Mouse (Mus musculus): ENCODE data around the gene Slc35d3. TPM values are rescaled to one million over a fixed set of nuclear protein-coding genes. Genes with fewer than 3 reads are reported as not detected.

Slc35d3 gene
- total and polyA plus RNA-seq, 3 experiments = not detected

GRCm38 (mm10) chr10:19886249-19886648, 35.0 kb upstream of the Slc35d3 start (continued):
- peak in 1 of 2 experiments; percentile 71; a peak in 1 of 4 replicates for TF ChIP-seq USF2 (IDR thresholded peaks at IDR 0.05; ENCODE audit: borderline replicate concordance in 1 of 2, insufficient read depth in 1 of 2, low read depth in 1 of 2, low read length in 2 of 2)
- no peak; the same call in 1 of the 2 replicates for TF ChIP-seq MAZ (IDR thresholded peaks at IDR 0.05; ENCODE audit: low read depth, low read length)
- TF ChIP-seq NELFE (IDR thresholded peaks at IDR 0.05; ENCODE audit: low read depth, low read length) = peak; percentile 60
- no peak for TF ChIP-seq POLR2AphosphoS5 (IDR thresholded peaks at IDR 0.05; ENCODE audit: borderline replicate concordance, low read depth, low read length)
- TF ChIP-seq RCOR1 (IDR thresholded peaks at IDR 0.05; ENCODE audit: low read depth, low read length) = peak; percentile 90
- peak; percentile 96 for TF ChIP-seq TCF12 (IDR thresholded peaks at IDR 0.05; ENCODE audit: low read depth, low read length)
- no peak for TF ChIP-seq GABPA (IDR thresholded peaks at IDR 0.05; ENCODE audit: low read depth, low read length)
- peak; percentile 81 for TF ChIP-seq MAX (IDR thresholded peaks at IDR 0.05; ENCODE audit: low read length)
- TF ChIP-seq ELF1 (IDR thresholded peaks at IDR 0.05; ENCODE audit: low read depth, low read length) = peak; percentile 63; the same call in 1 of the 2 replicates
- peak; percentile 49; the same call in 1 of the 2 replicates for TF ChIP-seq ZMIZ1 (IDR thresholded peaks at IDR 0.05; ENCODE audit: low read depth, low read length)
- no peak; the same call in 1 of the 2 replicates for TF ChIP-seq JUND (IDR thresholded peaks at IDR 0.05; ENCODE audit: low read depth, low read length)
- peak; percentile 95 for TF ChIP-seq USF1 (IDR thresholded peaks at IDR 0.05; ENCODE audit: low read depth, low read length)
- TF ChIP-seq UBTF (IDR thresholded peaks at IDR 0.05; ENCODE audit: borderline replicate concordance, insufficient read depth, low read depth, low read length) = no peak
- no peak for TF ChIP-seq SMC3 (IDR thresholded peaks at IDR 0.05; ENCODE audit: low read depth, low read length)
- peak; percentile 97 for TF ChIP-seq ETS1 (IDR thresholded peaks at IDR 0.05; ENCODE audit: low read depth, low read length)
- peak; percentile 90 for TF ChIP-seq TBP (IDR thresholded peaks at IDR 0.05; ENCODE audit: low read depth, low read length)
- TF ChIP-seq HCFC1 (IDR thresholded peaks at IDR 0.05; ENCODE audit: low read depth, low read length) = peak; percentile 69

GRCm38 (mm10) chr10:19884409-19884808, 33.1 kb upstream of the Slc35d3 start:
- Histone ChIP-seq H3K9me3 (replicated peaks; ENCODE audit: insufficient read depth, low read length) (no peaks in the 10 kb centered on the region), H3K79me2 (ENCODE audit: control insufficient read depth, insufficient read depth, low read length, poor library complexity) (no peaks in the 10 kb centered on the region; the same call in 1 of the 2 replicates), H3K4me3 (ENCODE audit: control insufficient read depth in 1 of 2, insufficient read depth in 1 of 2, low read depth in 2 of 2, low read length in 2 of 2) (no peak overlapping the region), H3K27me3 (ENCODE audit: control insufficient read depth in 1 of 2, insufficient read depth in 2 of 2, low read length in 2 of 2) (no peaks in the 10 kb centered on the region), H3K36me3 (ENCODE audit: control insufficient read depth in 1 of 2, insufficient read depth in 2 of 2, low read length in 2 of 2) (peaks cover 0 to 27% of the 10 kb centered on the region in 2 experiments; a peak in 2 of 4 replicates), H3K9ac (ENCODE audit: control insufficient read depth, low read depth, low read length, poor library complexity, severe bottlenecking) (no peak overlapping the region), H3K4me1 (ENCODE audit: control insufficient read depth in 1 of 2, insufficient read depth in 2 of 2, low read length in 2 of 2) (peaks cover 33 to 40% of the 10 kb centered on the region in 2 experiments), H3K27ac (ENCODE audit: control insufficient read depth, low read depth, low read length) (peak overlapping the region; percentile 52)
- TF ChIP-seq GABPA (IDR thresholded peaks at IDR 0.05; ENCODE audit: low read depth, low read length) (no peak), ETS1 (IDR thresholded peaks at IDR 0.05; ENCODE audit: low read depth, low read length) (peak; percentile 15; the same call in 1 of the 2 replicates), EP300 (IDR thresholded peaks at IDR 0.05; ENCODE audit: low read depth in 1 of 2, low read length in 2 of 2) (peak in 1 of 2 experiments; percentile 9; a peak in 1 of 4 replicates)
- DNase-seq (ENCODE audit: low read depth, low spot score) = peak; percentile 61

Data from MEL (cell line).